Mouse (Mus musculus) CD4-positive helper T cell, adult 2 months (primary cell): ENCODE data around the gene 4930558C23Rik.
"Not testable (repeated sequence)": the region's sequence is repeated elsewhere in the genome, so short reads cannot be mapped to it uniquely, and the experiment has no call there.

Experiments
- DNase-seq: peaks from one replicate; pipeline ENCODE4 v3.0.0-alpha.2; 2012; ENCODE audit warnings: low read depth, missing footprints, low spot score

The 4930558C23Rik gene

DNA sequence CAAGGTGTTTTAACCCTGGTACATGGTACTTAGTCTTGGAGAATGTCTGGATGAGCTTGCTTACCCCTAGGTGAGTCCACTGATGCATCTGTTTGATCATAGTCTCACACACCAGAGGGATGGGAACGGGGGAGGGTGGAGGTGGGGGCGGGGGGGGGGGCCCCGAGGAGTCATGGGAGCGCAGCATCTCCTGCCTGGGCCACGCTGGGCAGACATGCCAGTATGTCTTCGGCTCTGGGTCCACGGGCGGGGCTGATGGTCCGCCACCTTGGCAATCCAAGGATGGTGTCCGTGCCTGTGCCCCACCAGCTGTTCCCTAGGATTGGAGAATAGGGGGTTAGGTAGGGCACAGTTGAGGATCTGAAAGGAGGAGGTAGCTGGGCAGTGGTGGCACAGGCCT, 29.4 kb downstream of the 4930558C23Rik start:
- DNase-seq, result no peak

DNA sequence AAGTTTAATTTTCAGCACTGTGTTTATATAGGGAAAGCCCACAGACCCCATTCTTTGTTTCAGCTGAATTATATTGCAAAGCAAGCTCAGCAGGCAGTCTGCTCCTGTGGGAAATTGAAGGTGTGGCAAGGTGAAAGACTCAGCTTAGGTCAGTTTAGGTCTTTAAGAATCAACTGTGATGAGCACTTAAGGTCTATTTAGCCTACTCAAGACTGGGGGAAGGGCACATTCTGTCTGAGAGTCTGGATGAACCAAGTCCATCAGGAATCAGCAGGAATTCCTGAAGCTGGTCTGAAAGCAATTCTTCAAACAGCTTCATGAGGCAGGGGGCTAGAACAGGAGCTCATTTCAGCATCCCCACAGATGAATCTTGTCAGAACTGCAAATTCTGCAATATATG, 32.5 kb downstream of the 4930558C23Rik start:
- no peak for DNase-seq

DNA sequence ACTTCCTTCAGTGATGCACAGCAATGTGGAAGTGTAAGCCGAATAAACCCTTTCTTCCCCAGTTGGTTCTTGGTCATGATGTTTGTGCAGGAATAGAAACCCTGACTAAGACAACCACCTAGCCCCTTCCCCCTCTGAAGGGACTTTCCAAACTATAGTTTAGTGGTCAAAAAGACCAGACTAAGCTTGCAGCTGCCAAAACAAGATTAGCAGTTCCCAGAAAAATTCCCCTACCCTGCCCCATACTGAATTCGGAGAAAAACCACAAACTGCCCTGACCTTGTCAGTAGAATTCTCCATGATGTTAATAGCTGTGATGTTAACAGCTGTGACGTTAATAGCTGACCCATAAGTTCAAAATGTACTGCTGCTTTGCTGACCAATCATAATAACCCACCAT, 42.4 kb downstream of the 4930558C23Rik start:
- DNase-seq, result not testable (repeated sequence)

DNA sequence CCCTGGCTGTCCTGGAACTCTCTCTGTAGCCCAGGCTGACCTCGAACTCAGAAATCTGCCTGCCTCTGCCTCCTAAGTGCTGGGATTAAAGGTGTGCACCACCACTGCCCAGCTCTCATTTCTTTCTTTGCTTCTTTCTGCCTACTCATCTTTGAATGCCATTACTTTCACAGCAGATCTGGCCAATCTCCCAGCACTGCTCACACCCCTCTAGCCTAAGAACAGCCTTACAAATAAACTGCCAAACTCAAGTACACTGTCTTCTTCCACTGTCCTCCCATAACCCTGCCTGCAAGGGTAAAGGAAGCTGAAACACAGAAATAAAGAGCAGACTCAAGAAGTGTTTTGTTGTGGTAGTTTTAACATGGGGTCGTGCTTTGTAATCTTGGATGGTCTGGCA, 44.9 kb downstream of the 4930558C23Rik start:
- DNase-seq, result no peak

DNA sequence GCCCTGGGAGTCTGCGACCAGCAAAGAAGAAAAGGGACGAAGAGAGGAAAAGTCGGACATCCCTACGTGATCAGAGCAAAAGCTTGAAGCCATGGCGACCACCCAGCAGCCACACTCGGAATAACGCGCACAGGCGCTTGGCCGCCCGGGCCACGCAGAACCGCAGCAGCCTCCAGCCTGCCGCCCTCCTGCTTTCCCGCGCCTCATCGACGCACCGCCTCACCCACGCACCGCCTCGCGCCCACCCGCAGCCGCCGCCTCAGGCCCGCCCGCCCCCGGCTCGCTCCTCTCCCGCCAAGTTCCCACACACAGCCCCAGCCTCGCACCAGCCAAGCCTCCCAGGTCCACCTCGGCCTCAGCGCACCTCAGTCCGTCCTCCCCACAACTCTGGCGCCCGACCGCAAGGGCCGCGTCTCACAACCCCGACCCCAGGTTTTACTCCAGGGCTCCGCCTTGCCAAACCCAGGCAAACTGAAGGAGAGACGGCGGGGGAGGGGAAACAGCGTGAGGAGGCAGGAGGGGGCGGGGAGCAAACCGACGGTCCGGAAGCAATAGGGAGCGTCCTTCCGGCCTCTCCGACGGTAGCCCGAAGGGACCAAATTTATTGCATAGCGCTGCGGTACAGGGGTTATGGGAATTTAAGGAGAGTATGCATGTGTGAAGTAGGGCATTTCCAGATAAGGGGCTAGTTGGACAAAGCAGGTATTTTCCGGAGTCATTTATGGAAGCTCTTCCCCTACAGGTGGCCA, 45.8 kb downstream of the 4930558C23Rik start, which contains the start of gene Setdb1:
TSS of gene Setdb1 (minus strand) at position 502 of the 749 bp plus-strand sequence.
- peak; percentile 91 for DNase-seq

DNA sequence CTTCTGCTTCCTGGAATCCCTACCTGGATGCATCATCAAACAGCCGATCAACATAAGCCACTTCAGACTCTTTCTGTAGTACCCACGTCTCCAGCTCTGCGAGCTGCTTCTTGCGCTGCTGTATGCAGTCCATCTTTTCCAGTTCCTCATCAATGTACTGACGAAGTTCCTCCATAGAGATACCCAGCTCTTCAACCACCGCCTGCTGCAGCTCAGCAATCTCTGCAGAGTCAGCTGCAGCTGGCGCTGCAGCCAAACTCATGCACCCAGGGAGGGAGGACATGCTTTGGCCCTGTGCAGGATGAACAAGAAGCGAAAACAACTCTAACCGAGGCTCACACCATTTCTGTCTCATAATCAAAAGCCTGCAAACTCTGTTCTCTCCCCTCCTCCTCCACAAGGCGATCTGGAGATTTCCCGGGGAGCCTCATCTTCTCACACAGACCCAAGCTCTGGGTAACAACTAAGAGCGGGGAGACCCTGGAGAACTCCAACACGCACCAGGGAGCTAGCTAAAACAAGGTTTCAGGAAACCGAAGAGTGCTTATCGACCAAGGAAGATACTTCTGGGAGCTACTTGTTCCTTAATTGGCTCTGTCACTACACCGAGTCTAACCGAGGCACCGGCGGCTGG, 46.6 kb downstream of the 4930558C23Rik start:
- DNase-seq, result not testable (repeated sequence)

DNA sequence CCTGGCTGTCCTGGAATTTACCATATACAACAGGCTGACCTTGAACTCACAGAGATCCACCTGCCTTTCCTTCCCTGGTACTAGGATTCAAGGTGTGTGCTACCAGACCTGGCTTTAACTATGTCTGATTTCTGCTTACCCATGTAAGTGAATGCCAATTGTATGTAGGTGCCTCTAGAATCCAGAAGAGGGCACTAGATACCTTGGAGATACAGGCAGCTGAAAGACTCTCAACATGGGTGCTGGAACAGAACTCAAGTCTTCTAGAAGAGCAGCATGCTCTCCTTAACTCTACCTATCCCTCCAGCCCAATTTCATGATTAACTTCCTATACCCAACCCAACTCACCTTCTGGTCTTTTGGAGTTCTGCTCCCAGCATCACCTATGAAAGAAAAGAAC, 53.1 kb downstream of the 4930558C23Rik start:
- peak; percentile 66 for DNase-seq

DNA sequence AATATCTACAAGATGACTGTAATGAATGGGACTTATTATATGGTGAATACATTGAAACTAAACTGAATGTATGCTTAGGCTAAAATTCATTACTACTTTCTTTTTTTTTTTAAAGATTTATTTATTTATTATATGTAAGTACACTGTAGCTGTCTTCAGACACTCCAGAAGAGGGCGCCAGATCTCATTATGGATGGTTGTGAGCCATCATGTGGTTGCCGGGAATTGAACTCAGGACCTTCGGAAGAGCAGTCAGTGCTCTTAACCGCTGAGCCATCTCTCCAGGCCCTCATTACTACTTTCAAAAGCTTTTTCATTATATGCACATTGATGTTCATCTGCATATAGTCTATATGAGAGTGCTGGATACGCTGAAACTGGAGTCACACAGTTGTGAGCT, 54.3 kb downstream of the 4930558C23Rik start:
- DNase-seq, result not testable (repeated sequence)

DNA sequence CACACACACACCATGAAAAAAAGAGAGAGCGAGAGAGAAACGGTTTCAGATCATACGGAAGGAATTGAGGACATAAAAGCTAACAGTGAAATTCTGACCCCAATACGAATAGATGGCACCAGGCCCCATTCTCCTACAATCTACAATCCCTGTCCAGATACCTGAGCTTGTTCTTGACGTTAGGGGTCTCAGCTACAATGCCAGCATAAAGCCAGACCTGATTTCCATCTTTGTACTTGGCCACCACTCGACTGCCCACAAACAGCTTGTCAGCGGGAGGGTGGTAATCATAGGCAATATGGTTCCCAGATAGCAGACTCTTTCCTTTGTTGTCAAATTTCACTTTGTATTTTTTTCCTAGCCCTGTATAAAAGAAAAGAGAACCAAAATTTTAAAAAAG, 56.2 kb downstream of the 4930558C23Rik start:
- DNase-seq, result no peak

DNA sequence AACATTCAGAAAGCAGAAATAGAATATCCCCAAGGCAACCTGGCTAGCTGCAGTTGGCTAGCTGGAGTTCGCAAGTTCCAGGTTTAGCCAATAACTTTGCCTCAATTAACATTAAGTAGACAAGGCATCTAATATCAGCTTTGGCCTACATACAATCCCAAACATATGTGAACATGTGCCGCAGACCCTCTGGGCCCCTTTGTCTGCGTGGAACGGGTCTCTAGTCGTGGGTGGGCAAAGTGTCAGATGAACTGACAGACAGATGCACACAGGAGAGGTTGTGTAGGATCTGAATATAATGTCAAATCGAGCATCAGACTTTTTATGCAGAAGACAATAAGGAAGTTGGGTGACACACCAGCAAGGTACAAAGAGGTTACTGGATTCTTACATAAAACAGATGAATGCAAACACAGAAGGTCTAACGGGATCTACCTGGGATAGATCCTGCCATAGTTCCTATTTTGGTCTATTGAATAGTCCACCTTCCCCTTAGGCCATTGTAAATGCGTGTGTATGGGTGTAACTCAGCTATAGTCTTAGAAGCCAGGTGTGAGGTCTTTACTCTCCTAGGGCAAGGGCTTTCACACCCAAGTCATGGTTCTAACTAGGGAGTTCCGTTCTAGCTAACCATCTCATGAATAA, 59.2 kb downstream of the 4930558C23Rik start:
- not testable (repeated sequence) for DNase-seq

DNA sequence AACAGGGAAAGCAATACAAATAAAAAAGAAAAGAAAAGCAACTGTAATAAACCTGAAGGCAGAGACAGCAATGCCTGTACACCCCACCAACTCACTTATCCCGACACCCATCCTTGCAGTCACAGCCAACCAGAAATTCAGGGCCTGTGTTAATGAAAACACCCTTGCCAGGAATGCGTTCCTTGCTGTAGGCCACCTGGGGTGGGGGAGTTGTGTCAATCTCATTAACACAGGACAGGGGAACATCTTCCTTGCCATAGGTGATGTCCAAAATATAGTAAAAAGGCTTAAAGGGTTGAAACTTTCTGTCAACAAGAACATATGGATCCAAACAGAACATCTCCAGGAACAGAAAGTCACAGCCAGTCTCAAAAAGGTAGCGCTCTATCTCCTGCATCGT, 64.4 kb downstream of the 4930558C23Rik start:
- no peak for DNase-seq

DNA sequence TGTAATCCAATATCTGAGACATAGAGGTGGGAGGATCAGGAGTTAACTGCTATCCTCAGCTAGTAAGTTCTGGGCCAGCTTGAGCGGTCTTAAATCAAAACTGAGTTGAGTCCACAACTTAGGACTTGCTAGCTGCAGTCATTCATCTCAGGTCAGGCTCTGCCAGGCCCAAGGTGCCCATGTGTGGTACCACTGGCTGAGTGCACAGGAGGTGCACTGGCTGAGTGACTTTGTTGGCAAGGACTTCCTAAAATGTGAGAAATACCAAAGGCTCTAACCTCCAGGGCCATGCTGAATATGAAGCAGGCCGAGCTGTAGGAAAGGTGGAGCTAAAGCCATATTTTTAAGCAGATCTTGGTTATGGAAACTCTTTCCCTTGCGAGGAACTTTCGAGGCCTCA, 65.3 kb downstream of the 4930558C23Rik start:
- DNase-seq, result no peak
